In genomic region chr12:59382812-59383211, GRCm38 (mm10) we compare ENCODE assay signal across 9 mouse cellular contexts.
DNase-seq lines count a peak whose midpoint lies in the region; ATAC-seq lines count a peak whose summit lies in the region.
"Had no signal": no experiment of that assay in that cellular context is flagged by ENCODE, and none has a peak within 500 bp of the region (broad histone marks: within the 10 kb centered on the region; RNA-seq: fewer than 3 reads in every experiment).

No protein-coding gene starts in this region.

- H3K9ac ChIP-seq in embryonic facial prominence, embryonic 14.5 days (ENCODE audit: low read depth, low read length), result no peak overlapping the region
- H3K9ac ChIP-seq: neural tube, embryonic 12.5 days had no signal

- no peak for ATAC-seq in embryonic facial prominence, embryonic 14.5 days (ENCODE audit: low read depth)

- 26% methylated on average over 3 of the region's 3 CpGs for WGBS in embryonic facial prominence, embryonic 14.5 days

- no peaks in the 10 kb centered on the region for H3K4me1 ChIP-seq in embryonic facial prominence, embryonic 14.5 days (ENCODE audit: control insufficient read depth, insufficient read depth, low read length)
- H3K4me1 ChIP-seq: neural tube, embryonic 12.5 days had no signal

- H3K9me3 ChIP-seq in embryonic facial prominence, embryonic 14.5 days (ENCODE audit: control insufficient read depth, low read length), result no peaks in the 10 kb centered on the region
- H3K9me3 ChIP-seq: neural tube, embryonic 12.5 days had no signal

- no peaks in the 10 kb centered on the region for H3K27me3 ChIP-seq in embryonic facial prominence, embryonic 14.5 days (replicated peaks; ENCODE audit: control insufficient read depth, insufficient read depth, low read length)
- H3K27me3 ChIP-seq: neural tube, embryonic 12.5 days had no signal

- H3K4me2 ChIP-seq in embryonic facial prominence, embryonic 14.5 days (ENCODE audit: low read depth, low read length), result no peak overlapping the region
- H3K4me2 ChIP-seq: neural tube, embryonic 12.5 days had no signal

- H3K36me3 ChIP-seq in embryonic facial prominence, embryonic 14.5 days (ENCODE audit: control insufficient read depth, insufficient read depth, low read length), result no peaks in the 10 kb centered on the region
- H3K36me3 ChIP-seq: neural tube, embryonic 12.5 days had no signal

- no peak overlapping the region for H3K4me3 ChIP-seq in embryonic facial prominence, embryonic 14.5 days (ENCODE audit: low read depth, low read length)
- H3K4me3 ChIP-seq: neural tube, embryonic 12.5 days had no signal

- DNase-seq in adrenal gland, adult (ENCODE audit: inconsistent age in 2 of 2, low spot score in 1 of 2), result peak; percentile 9 to 67
- no peak for DNase-seq in adrenal gland, adult 8-10 months
- DNase-seq in urinary bladder, postnatal 14 days (ENCODE audit: low spot score), result peak; percentile 44
- no peak for DNase-seq in urinary bladder, adult 2 months (ENCODE audit: low spot score)
- peak; percentile 53 for DNase-seq in embryonic facial prominence, embryonic 14.5 days (ENCODE audit: low spot score)
- DNase-seq in layer of hippocampus, adult 11-12 months (ENCODE audit: low spot score), result peak; percentile 69
- peak; percentile 4 for DNase-seq in lung, postnatal 25 days (ENCODE audit: low spot score)
- peak; percentile 43 for DNase-seq in telencephalon, adult 2 months (ENCODE audit: low read depth, low spot score)

- H3K27ac ChIP-seq in embryonic facial prominence, embryonic 14.5 days (replicated peaks; ENCODE audit: low read depth, low read length), result no peak overlapping the region
- H3K27ac ChIP-seq: neural tube, embryonic 12.5 days had no signal

Comparison
In these comparisons a context has a peak if more than half of its experiments do, and no peak if none do; other contexts are left out.
1. DNase-seq: peak in adrenal gland, adult (2 of 2), urinary bladder, postnatal 14 days (single experiment), embryonic facial prominence, embryonic 14.5 days (single experiment), layer of hippocampus, adult 11-12 months (single experiment), lung, postnatal 25 days (single experiment) and telencephalon, adult 2 months (single experiment); none in adrenal gland, adult 8-10 months (single experiment) and urinary bladder, adult 2 months (single experiment).